Mouse (Mus musculus) liver, embryonic 14.5 days (tissue): ENCODE data around the gene Adat2.

ENCODE experiments used
- CTCF ChIP-seq: IDR thresholded peaks from 2 replicates; pipeline ENCODE4 v1.5.1; 2016; ENCODE audit warnings: antibody characterized with exemption, low read depth, control low read depth
- EP300 ChIP-seq: IDR thresholded peaks from 2 replicates; pipeline ENCODE4 v1.6.1; 2016; ENCODE audit warnings: antibody characterized with exemption, low read depth

DNA sequence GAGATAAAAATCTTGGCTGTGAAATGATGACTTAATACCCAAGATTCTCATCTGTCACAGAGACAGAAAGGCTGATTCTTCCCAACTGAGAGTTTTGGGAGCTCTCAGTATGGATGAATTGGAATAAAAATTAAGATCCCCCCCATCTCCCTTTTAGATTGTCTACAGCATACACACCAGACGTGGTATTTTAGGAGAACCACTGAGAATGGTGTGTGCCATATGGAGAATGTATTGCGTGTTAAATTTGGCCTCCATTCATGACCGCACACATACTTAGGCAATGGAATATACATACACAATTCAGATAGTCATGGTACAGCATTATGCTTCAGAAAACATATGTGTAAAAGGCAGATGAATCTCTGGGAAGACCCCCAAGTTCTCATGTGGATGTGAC, 40.8 kb downstream of the Adat2 start:
- TF ChIP-seq CTCF = no peak
- no peak for TF ChIP-seq EP300
